Mouse (Mus musculus) cerebellum, postnatal 36 days (tissue): ENCODE data around the gene Ccdc9b.

Experiments used
- DNase-seq, 2 experiments: peaks; one replicate each; pipeline ENCODE4 v3.0.0; 2021 to 2022; ENCODE audit warnings: mixed read lengths in 2 of 2

Gene Ccdc9b

GRCm38 (mm10) chr2:118761906-118762783 lies at the start of gene Ccdc9b:
Ccdc9b (minus strand) TSS chr2:118762661.
- peak; percentile 86 to 90 for DNase-seq

- DNase-seq, result no peak
These were observed 48.4 kb upstream of the Ccdc9b start for GRCm38 (mm10) chr2:118810861-118811260.

- peak; percentile 59 to 72 for DNase-seq
These were observed 44.4 kb upstream of the Ccdc9b start for GRCm38 (mm10) chr2:118806860-118807259.

GRCm38 (mm10) chr2:118805756-118806155 lies 43.3 kb upstream of the Ccdc9b start:
- DNase-seq, result no peak

GRCm38 (mm10) chr2:118805137-118805536 lies 42.7 kb upstream of the Ccdc9b start:
- DNase-seq, result no peak

- no peak for DNase-seq
These were observed 42.0 kb upstream of the Ccdc9b start for GRCm38 (mm10) chr2:118804474-118804873.

GRCm38 (mm10) chr2:118802542-118803118 lies 40.2 kb upstream of the Ccdc9b start:
- no peak for DNase-seq

- no peak for DNase-seq
These were observed 31.2 kb upstream of the Ccdc9b start for GRCm38 (mm10) chr2:118793636-118794035.

- no peak for DNase-seq
These were observed 29.8 kb upstream of the Ccdc9b start for GRCm38 (mm10) chr2:118792259-118792613.

- peak in 1 of 2 experiments; percentile 49 for DNase-seq
These were observed 29.3 kb upstream of the Ccdc9b start for GRCm38 (mm10) chr2:118791591-118792258.

GRCm38 (mm10) chr2:118790551-118791525 lies 28.4 kb upstream of the Ccdc9b start:
- DNase-seq, result peak; percentile 81 to 88

GRCm38 (mm10) chr2:118790221-118790550 lies 27.7 kb upstream of the Ccdc9b start:
- no peak for DNase-seq

GRCm38 (mm10) chr2:118789501-118789900 lies 27.0 kb upstream of the Ccdc9b start:
- peak; percentile 81 to 86 for DNase-seq

GRCm38 (mm10) chr2:118786525-118786924 lies 24.1 kb upstream of the Ccdc9b start:
- no peak for DNase-seq

- no peak for DNase-seq
These were observed 21.2 kb upstream of the Ccdc9b start for GRCm38 (mm10) chr2:118783663-118784062.

GRCm38 (mm10) chr2:118783093-118783492 lies 20.6 kb upstream of the Ccdc9b start:
- DNase-seq, result no peak

- DNase-seq, result no peak
These were observed 19.8 kb upstream of the Ccdc9b start for GRCm38 (mm10) chr2:118782303-118782702.

GRCm38 (mm10) chr2:118781115-118781514 lies 18.7 kb upstream of the Ccdc9b start:
- no peak for DNase-seq

- peak; percentile 93 to 94 for DNase-seq
These were observed 17.3 kb upstream of the Ccdc9b start, which contains the start of gene Disp2 for GRCm38 (mm10) chr2:118779504-118780480. Disp2 (plus strand) TSS chr2:118779719.

- DNase-seq, result peak; percentile 45 to 48
These were observed 16.6 kb upstream of the Ccdc9b start for GRCm38 (mm10) chr2:118779065-118779464.

- DNase-seq, result no peak
These were observed 16.0 kb upstream of the Ccdc9b start for GRCm38 (mm10) chr2:118778418-118778817.
